Mouse (Mus musculus) macrophage (primary cell): ENCODE data around the gene Reln. TPM values are rescaled to one million over a fixed set of nuclear protein-coding genes. Genes with fewer than 3 reads are reported as not detected.

Experiments used
- H3K27ac ChIP-seq: fragments of 350-480 bp; formaldehyde crosslinking; 2 replicates; pipeline ENCODE4 v1.9.0; 2021
- H3K36me3 ChIP-seq: fragments of 350-480 bp; formaldehyde crosslinking; 2 replicates; pipeline ENCODE4 v1.9.0; 2021; ENCODE audit errors: inconsistent target
- H3K4me3 ChIP-seq: fragments of 350-480 bp; formaldehyde crosslinking; 2 replicates; pipeline ENCODE4 v1.9.0; 2021; ENCODE audit errors: inconsistent target
- H3K79me2 ChIP-seq: fragments of 350-480 bp; formaldehyde crosslinking; 2 replicates; pipeline ENCODE4 v1.9.0; 2021; ENCODE audit errors: inconsistent target
- WGBS: methylation state at CpG from one replicate; pipeline ENCODE4 v1.1.7; 2026; ENCODE audit warnings: inconsistent platforms; ENCODE audit not compliant: missing documents; 5-methylcytosine and 5-hydroxymethylcytosine counted together
- polyA plus RNA-seq: library from polyadenylated mRNA; stranded (reverse); fragments of 250-400 nt; gene quantifications from 3 replicates; pipeline ENCODE4 v1.2.4, GENCODE M21; 2018; ENCODE audit warnings: inconsistent platforms

Reln gene
- polyA plus RNA-seq, 1 experiment from 2014 or later: not detected

DNA sequence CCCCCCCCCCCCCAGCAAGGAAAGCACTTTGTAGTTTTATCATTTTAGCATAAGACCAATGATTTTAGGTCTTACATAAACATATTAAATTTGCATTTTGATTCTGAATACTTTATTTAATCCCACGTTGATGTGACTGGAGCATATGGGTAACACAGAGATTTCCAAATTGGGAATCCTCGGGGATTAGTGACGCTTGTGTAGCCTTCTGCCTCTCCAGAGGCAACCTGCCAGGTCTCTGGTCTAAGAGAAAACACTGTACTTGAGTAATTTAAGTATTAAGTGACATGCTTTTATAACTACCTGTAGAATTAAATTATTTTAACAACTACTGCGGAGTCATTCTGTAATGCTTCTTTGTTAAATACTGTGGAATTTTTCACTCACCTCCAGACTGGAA is 59.1 kb downstream of the Reln start:
- WGBS: 90% methylated on average over 4 of the region's 4 CpGs
- Histone ChIP-seq H3K36me3 (no peaks in the 10 kb centered on the region), H3K27ac (no peak overlapping the region), H3K79me2 (no peaks in the 10 kb centered on the region), H3K4me3 (no peak overlapping the region)

DNA sequence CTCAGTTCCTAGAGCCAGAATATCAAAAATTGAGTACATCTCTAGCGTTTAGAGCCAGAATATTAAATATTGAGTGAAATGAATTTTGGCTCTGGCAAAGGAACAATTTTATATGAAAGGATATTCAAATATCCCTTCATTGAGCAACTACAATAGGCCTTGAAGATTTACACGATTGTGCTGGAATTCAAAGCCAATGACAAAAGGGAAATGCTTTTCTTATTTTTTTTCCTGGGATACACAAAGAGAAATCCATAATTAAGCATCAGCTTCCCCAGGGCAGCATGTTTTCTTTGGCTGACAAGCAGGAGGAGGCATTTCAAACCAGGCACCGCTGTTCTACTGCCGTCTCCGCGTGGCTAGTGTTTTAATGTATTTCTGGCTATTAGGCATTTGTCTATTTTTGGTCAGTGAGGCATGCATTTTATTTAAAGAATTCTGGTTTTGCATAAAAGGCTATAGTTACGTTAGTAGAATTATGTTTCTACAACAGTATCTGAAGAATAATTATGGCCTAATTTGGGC is 62.3 kb downstream of the Reln start:
- WGBS: 90% methylated on average over 7 of the region's 7 CpGs
- H3K79me2 ChIP-seq: no peaks in the 10 kb centered on the region
- no peaks in the 10 kb centered on the region for H3K36me3 ChIP-seq
- no peak overlapping the region for H3K27ac ChIP-seq
- no peak overlapping the region for H3K4me3 ChIP-seq

DNA sequence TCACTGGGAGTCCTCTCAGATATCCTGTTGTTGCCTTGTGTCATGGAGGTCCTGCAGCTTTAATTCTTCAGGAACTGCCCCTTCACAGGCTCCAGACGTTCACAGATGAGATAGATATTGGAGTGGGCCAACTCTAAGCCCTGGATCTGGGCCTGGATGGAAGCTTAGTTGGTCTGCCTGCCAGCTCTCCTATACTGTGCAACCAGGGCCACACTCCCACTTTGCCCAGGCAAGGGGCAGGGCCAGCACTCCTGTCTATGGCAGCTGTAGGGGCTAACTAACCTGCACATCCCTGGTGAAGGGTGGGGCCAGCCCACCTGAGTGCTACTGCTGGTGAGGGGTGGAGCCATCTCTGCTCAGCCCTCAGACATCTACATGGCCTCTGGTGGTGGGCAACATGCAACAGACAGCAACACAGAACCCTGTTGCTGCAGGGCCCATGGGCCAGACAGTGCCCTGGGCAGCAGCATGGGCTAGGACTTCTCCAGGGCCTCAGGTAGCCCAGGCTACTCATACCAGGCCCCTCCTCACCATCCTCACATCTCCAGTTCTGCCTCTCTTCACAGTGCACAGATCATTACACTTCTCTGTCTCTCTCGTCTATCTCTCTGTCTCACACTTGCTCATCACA is 63.9 kb downstream of the Reln start:
- no peaks in the 10 kb centered on the region for H3K36me3 ChIP-seq
- WGBS: 66% methylated on average over 2 of the region's 2 CpGs

DNA sequence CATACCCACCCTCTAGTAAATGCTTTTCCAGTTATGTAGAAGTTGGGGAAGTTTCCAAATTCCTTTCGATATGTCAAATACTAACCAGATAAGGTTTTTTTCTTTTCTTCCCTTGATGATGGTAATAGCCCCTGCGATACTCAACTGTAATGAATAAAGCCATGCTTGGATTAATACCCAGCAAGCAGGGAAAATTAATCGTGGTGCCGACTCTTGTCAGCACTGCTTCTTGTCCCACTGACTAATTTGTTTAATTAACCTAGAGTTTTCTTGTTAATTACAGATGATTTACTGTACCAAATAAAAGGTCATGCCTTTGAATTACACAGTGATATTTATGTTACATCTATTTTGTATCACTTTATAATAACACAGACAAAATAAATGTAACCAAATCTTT is 65.3 kb downstream of the Reln start:
- Histone ChIP-seq H3K79me2 (no peaks in the 10 kb centered on the region), H3K27ac (no peak overlapping the region), H3K36me3 (no peaks in the 10 kb centered on the region), H3K4me3 (no peak overlapping the region)
- 94% methylated on average over 4 of the region's 4 CpGs for WGBS

More for the DNA sequence above, 63.9 kb downstream of the Reln start:
- Histone ChIP-seq H3K4me3 (no peak overlapping the region), H3K27ac (no peak overlapping the region), H3K79me2 (no peaks in the 10 kb centered on the region)

DNA sequence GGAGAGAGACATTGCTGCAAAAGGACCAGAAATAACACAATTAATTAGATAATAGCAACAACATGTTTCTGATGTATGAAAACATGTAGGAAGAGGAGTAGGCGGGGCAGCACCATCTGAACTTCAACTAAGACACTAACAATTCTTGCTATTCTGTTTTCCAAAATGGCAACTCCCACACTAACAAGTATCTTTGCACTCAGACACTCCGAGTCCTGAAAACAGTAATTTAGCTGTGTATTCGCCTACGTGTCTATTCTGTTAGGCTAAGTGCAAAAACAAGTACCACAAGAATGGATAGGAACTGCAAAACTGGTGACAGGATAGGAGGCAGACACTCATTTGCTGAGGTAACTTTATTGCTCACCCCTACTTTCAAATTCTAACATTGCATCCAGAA is 70.4 kb downstream of the Reln start:
- Histone ChIP-seq H3K36me3 (no peaks in the 10 kb centered on the region), H3K4me3 (no peak overlapping the region), H3K79me2 (no peaks in the 10 kb centered on the region), H3K27ac (no peak overlapping the region)
- WGBS: 96% methylated on average over 4 of the region's 4 CpGs

DNA sequence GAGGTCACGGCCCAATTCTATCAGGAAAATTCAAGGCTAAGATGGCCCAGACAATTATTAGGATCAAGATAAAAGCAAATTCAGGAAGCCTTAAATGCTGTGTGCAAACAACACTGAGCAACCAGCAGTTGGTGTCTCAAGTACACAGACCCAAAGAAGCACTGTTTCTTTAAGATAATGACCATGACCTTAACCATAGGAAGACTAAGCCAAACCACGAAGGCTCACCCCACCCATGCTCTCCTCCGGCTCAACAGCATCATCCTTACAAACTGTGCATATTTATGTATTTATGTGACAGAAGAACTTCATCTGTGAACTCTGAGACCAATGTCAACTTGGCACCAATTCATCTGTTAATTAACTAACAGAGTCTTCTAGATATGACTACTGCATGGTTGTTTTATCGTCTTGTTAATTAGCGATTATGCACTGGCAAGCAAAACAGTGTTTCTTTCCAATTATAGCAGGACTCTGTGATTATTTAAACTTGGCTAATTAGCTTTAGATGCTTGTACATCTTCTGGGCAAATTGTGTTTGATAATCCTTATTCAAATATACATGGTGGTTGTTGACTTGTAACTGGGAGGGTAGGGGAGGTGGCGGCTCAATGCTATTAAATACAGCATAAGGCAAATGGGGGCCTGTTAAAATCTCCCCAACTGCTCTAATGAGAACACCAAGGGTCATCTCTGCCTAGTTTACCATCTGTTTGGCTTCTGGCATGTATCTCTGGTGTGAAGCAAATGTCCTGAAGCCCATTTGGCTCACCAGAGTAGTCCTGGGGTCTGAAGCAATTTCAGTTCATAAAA is 77.8 kb downstream of the Reln start:
- Histone ChIP-seq H3K79me2 (no peaks in the 10 kb centered on the region), H3K27ac (no peak overlapping the region), H3K36me3 (no peaks in the 10 kb centered on the region), H3K4me3 (no peak overlapping the region)
- WGBS: 88% methylated on average over 6 of the region's 6 CpGs

DNA sequence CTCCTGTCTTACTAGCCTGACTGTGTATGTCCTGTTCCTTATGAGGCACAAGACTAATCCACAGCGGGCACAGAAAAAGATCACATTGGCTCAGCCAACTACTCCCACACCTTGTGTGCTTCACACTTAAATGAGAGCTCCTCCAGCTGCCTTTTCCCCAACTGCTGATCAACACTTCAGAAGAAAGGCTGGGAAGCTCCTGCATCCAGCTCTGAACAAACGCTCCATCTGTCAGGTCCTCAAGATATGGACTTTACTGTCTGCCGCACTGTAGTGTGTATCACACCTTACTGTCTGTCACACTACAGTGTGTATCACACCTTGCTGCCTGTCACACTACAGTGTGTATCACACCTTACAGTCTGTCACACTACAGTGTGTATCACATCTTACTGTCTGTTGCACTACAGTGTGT is 82.1 kb downstream of the Reln start:
- Histone ChIP-seq H3K27ac (no peak overlapping the region), H3K4me3 (no peak overlapping the region), H3K79me2 (no peaks in the 10 kb centered on the region), H3K36me3 (no peaks in the 10 kb centered on the region)
- 81% methylated on average over 3 of the region's 3 CpGs for WGBS

DNA sequence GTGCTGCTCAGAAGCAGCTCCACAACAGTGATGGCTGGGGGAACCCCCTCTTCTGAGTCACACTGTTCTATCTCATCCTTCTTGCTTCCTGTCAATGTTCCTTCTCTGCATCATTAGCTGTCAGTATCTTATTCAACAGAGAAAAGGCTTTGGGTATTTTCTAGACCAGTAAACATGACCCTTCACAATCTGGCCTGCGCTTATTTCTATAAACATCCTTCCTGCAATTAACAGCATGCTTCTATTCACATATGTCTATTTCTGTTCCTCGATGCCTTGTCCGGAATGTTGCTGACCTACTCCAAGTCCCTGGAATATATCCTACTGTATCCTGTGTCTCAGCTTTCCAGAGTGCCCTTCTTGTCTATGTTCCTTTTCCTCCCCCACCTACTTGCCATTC is 89.2 kb downstream of the Reln start:
- WGBS: 94% methylated on average over 3 of the region's 3 CpGs
- Histone ChIP-seq H3K4me3 (no peak overlapping the region), H3K27ac (no peak overlapping the region), H3K36me3 (no peaks in the 10 kb centered on the region), H3K79me2 (no peaks in the 10 kb centered on the region)

DNA sequence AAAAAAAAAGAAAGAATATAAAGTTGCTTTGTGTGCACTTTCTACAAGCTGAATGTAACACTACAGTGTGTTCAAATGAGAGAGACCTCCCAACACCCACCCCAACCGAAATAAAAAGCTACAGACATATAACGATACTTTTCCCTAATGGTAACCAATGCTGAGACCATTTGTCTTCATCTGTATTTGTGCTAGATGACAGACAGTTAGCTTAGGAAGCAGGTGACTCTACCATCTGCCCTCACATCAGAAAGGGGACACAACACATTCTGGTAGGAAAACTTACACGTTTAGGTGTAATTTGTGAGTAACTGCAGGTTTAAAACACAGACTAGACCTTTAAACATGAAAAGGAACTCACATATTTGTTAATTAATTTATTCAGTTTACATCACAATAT is 90.6 kb downstream of the Reln start:
- no peaks in the 10 kb centered on the region for H3K36me3 ChIP-seq
- H3K4me3 ChIP-seq: no peak overlapping the region
- H3K79me2 ChIP-seq: no peaks in the 10 kb centered on the region
- WGBS: 79% methylated on average over 3 of the region's 3 CpGs
- no peak overlapping the region for H3K27ac ChIP-seq

DNA sequence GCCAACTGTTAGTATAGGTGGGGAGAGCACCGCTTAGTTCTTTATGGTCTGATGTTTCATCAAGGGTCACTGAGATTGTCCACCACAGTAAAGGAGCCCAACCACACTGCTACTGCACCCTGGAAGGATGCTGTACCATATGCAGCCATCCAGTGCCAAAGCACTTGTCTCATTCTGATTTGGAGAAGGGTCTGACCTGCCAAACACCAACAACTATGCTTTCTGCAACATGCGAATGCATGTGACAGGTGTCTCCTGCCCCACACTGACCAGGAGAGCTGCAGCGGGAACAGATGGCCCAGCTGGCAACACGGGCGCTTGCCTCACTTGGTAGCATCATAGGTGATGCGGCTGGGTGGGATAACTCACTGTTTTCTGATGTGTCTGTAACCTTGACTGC is 91.2 kb downstream of the Reln start:
- Histone ChIP-seq H3K27ac (no peak overlapping the region), H3K79me2 (no peaks in the 10 kb centered on the region), H3K4me3 (no peak overlapping the region), H3K36me3 (no peaks in the 10 kb centered on the region)
- 88% methylated on average over 6 of the region's 6 CpGs for WGBS

DNA sequence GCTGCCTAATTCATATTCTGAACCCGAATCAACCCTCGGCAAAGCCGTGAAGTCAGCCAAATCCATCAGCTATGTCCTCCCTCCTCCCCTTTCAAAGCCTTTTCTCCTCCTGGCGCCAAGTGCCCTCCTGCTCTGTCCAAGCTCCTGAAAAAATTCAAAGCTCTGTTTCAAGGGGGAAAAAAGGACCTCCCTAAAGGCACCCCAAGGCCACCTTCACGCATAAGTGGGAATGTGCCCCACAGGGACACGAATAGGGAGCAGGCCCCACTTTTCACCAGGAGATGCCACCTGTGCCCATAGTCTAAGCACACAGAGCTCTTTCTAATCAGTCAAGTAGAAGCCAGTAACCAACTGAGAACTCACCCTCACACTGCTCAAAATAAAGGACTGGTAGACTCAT is 96.7 kb downstream of the Reln start:
- Histone ChIP-seq H3K36me3 (no peaks in the 10 kb centered on the region), H3K4me3 (no peak overlapping the region), H3K27ac (no peak overlapping the region), H3K79me2 (no peaks in the 10 kb centered on the region)
- 75% methylated on average over 6 of the region's 6 CpGs for WGBS

DNA sequence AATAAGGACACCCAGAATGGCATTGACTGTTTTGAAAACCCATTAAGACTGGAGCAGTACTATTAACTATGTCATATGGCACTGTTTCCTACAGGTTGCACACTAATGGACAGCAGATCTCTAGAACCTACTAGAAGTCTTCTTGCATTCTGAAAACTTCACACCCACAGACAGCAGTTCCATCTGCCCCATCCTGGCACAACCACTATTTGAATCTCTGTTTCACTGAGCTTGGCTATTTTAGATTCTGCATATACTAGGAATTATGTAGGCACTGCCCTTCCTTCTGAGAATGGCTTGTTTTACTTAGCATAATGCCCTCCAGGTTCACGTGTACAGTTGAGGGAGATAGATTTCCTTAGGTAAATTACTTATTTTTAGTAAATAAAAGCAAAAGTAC is 99.4 kb downstream of the Reln start:
- Histone ChIP-seq H3K27ac (no peak overlapping the region), H3K36me3 (no peaks in the 10 kb centered on the region), H3K79me2 (no peaks in the 10 kb centered on the region), H3K4me3 (no peak overlapping the region)
- WGBS: 88% methylated on average over 1 of the region's 1 CpGs

DNA sequence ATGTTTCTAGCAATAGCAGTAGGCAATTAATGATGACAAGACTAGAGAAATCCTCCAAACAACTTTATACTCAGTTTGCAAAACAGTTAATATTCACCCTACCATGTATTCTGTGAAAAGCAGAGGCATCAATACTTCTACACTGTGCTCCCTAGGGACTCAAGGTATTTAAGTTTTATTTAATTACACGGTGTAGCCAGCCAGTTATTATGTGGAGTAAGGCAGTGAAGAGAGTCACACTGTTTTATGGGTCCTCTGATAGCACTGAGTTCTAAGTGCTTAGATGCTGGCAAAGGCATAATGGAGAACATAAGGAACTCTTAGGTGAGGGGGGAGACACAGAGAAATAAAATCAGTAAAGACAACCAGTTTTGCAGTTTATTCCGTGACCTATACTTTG is 101.0 kb downstream of the Reln start:
- no peaks in the 10 kb centered on the region for H3K36me3 ChIP-seq
- H3K79me2 ChIP-seq: no peaks in the 10 kb centered on the region
- H3K27ac ChIP-seq: no peak overlapping the region
- H3K4me3 ChIP-seq: no peak overlapping the region
- WGBS: 79% methylated on average over 2 of the region's 2 CpGs

DNA sequence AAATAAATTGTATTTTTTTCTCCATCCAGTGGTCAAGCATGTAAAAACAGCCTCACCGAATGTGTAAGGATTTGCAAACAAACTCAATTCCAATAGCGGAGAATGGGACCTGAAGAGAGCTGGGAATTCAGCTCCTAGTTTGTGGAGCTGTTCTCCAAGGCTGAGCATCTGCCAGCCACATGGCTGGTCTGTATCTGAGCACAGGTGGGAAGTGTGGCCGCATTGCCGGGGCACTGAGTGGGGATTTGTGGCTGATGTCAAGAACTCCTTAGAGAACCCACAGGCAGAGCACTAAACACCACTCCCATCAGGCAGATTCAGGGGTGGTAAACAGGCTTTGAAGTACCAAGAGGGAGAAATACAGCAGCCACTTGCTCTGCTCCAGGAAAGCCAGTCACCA is 102.9 kb downstream of the Reln start:
- Histone ChIP-seq H3K79me2 (no peaks in the 10 kb centered on the region), H3K4me3 (no peak overlapping the region), H3K36me3 (no peaks in the 10 kb centered on the region), H3K27ac (no peak overlapping the region)
- 67% methylated on average over 4 of the region's 4 CpGs for WGBS

DNA sequence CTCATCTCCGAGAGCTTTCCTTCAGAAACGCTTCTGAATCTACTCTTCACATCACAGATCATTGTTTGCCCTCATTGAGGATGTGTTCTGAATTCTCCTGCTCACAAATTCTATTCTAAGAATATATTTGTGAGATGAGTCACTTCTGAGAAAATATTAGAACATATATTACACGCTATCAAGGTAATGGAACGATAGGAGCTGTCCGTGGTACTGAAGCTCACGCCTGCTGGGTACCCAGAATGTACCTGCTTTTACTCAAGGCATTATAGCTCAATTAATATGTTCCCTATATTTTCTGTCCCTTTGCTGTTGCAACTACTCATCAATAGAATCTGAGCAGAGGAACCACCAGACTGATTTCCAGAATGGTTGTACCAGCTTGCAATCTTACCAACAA is 107.7 kb downstream of the Reln start:
- Histone ChIP-seq H3K36me3 (no peaks in the 10 kb centered on the region), H3K79me2 (no peaks in the 10 kb centered on the region), H3K27ac (no peak overlapping the region), H3K4me3 (no peak overlapping the region)
- WGBS: 66% methylated on average over 6 of the region's 6 CpGs
